Mouse (Mus musculus): ENCODE data around the gene Fam173b.

DNA sequence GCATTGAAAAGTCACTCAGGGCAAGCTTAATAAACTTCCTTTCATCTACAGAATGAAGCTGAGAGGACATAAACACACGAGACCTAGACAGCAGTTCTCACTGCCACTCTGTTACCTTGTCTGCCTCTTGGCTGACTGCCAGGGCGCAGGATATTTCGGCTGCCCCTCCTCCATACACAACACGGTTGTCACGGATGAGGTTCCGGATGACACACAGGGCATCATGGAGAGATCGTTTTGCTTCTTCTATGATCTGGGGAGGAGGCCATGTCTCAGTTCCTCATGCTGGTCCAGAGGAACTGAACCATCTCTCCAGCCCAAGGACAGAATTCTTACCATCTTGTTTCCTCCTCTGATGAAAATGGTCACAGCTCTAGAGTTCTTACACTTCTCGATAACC, 9.1 kb upstream of the Fam173b start:
- TF ChIP-seq CTCF (IDR thresholded peaks at IDR 0.05; ENCODE audit: low read depth, low read length): no peak
- no peak for TF ChIP-seq GATA2 (IDR thresholded peaks at IDR 0.05; ENCODE audit: borderline replicate concordance, low read depth, low read length)
- no peak for TF ChIP-seq TAL1 (conservative IDR thresholded peaks at IDR 0.05; ENCODE audit: low read depth, low read length)
- TF ChIP-seq GATA1 (IDR thresholded peaks at IDR 0.05; ENCODE audit: borderline replicate concordance, low read length): no peak
- TF ChIP-seq POLR2AphosphoS5 (IDR thresholded peaks at IDR 0.05; ENCODE audit: insufficient replicate concordance, low read depth, low read length): no peak

Data from G1E (cell line).